Mouse (Mus musculus) ES-E14 (cell line): ENCODE measurements at regions not wholly inside any gene's neighbourhood (a gene's known extent, or its start where the extent isn't known, plus 50 kb on each side); places are given as distances from the start of the nearest gene placed in this dataset.

Experiments used
- HCFC1 ChIP-seq: IDR thresholded peaks from 2 replicates; pipeline ENCODE4 v1.6.1; 2012; ENCODE audit warnings: low read length, inconsistent platforms, borderline replicate concordance; ENCODE audit not compliant: insufficient read depth
- MAFK ChIP-seq: IDR thresholded peaks from 2 replicates; pipeline ENCODE4 v1.6.1; 2014; ENCODE audit warnings: mild to moderate bottlenecking, low read depth, low read length, inconsistent platforms; ENCODE audit not compliant: insufficient read depth

GRCm38 (mm10) chr10:99380170-99380569 lies 117.1 kb downstream of the Dusp6 start:
- TF ChIP-seq HCFC1 = no peak
- no peak for TF ChIP-seq MAFK
